8 mouse cellular contexts compared by ENCODE assay signal in genomic region chr8:119779013-119779737, GRCm38 (mm10). TPM values are rescaled to one million over a fixed set of nuclear protein-coding genes. Genes with fewer than 3 reads are reported as not detected.
DNase-seq lines count a peak whose midpoint lies in the region; ATAC-seq and TF ChIP-seq lines count a peak whose summit lies in the region.

No protein-coding gene starts in this region.

- H3K27ac ChIP-seq in forebrain, embryonic 10.5 days: peak overlapping the region; percentile 93; the same call in 1 of the 2 replicates
- H3K27ac ChIP-seq in heart, embryonic 15.5 days: peak overlapping the region; percentile 73
- no peak overlapping the region for H3K27ac ChIP-seq in liver, embryonic 14.5 days
- H3K27ac ChIP-seq in neural tube, embryonic 11.5 days (ENCODE audit: low read depth, low read length): no peak overlapping the region

- H3K27me3 ChIP-seq in E14TG2a.4 (ENCODE audit: insufficient read depth, low read length): peaks cover 8% of the 10 kb centered on the region
- H3K27me3 ChIP-seq in forebrain, embryonic 10.5 days (ENCODE audit: poor library complexity, severe bottlenecking): peaks cover 6% of the 10 kb centered on the region; the same call in 1 of the 2 replicates
- H3K27me3 ChIP-seq in heart, embryonic 15.5 days: no peaks in the 10 kb centered on the region
- no peaks in the 10 kb centered on the region for H3K27me3 ChIP-seq in liver, embryonic 14.5 days (ENCODE audit: control insufficient read depth, insufficient read depth, low read length)
- H3K27me3 ChIP-seq in neural tube, embryonic 11.5 days (ENCODE audit: control insufficient read depth, insufficient read depth, low read length): no peaks in the 10 kb centered on the region

- 24% methylated on average over 14 of the region's 14 CpGs for WGBS in forebrain, embryonic 10.5 days
- WGBS in heart, embryonic 15.5 days: 25% methylated on average over 14 of the region's 14 CpGs
- 20% methylated on average over 14 of the region's 14 CpGs for WGBS in liver, embryonic 14.5 days (ENCODE audit: insufficient replicate concordance)
- WGBS in neural tube, embryonic 11.5 days: 24% methylated on average over 14 of the region's 14 CpGs

- no peak overlapping the region for H3K9ac ChIP-seq in heart, embryonic 15.5 days
- H3K9ac ChIP-seq in liver, embryonic 14.5 days (replicated peaks): no peak overlapping the region
- H3K9ac ChIP-seq in neural tube, embryonic 11.5 days (ENCODE audit: low read length): no peak overlapping the region; the same call in 1 of the 2 replicates

- no peaks in the 10 kb centered on the region for H3K36me3 ChIP-seq in E14TG2a.4 (ENCODE audit: insufficient read depth, low read length)
- H3K36me3 ChIP-seq in forebrain, embryonic 10.5 days (replicated peaks): no peaks in the 10 kb centered on the region
- H3K36me3 ChIP-seq in heart, embryonic 15.5 days: no peaks in the 10 kb centered on the region
- no peaks in the 10 kb centered on the region for H3K36me3 ChIP-seq in liver, embryonic 14.5 days (replicated peaks; ENCODE audit: control insufficient read depth, insufficient read depth, low read depth)
- H3K36me3 ChIP-seq in neural tube, embryonic 11.5 days (ENCODE audit: control insufficient read depth, insufficient read depth, low read length): no peaks in the 10 kb centered on the region

- no peaks in the 10 kb centered on the region for H3K9me3 ChIP-seq in E14TG2a.4 (ENCODE audit: low read length)
- H3K9me3 ChIP-seq in forebrain, embryonic 10.5 days: no peaks in the 10 kb centered on the region
- no peaks in the 10 kb centered on the region for H3K9me3 ChIP-seq in heart, embryonic 15.5 days (replicated peaks)
- no peaks in the 10 kb centered on the region for H3K9me3 ChIP-seq in liver, embryonic 14.5 days (ENCODE audit: control insufficient read depth, low read length)
- H3K9me3 ChIP-seq in neural tube, embryonic 11.5 days (ENCODE audit: control insufficient read depth, low read length): no peaks in the 10 kb centered on the region

- peak overlapping the region; percentile 83 for H3K4me3 ChIP-seq in E14TG2a.4 (replicated peaks; ENCODE audit: low read length)
- H3K4me3 ChIP-seq in forebrain, embryonic 10.5 days: peak overlapping the region; percentile 69; the same call in 1 of the 2 replicates
- H3K4me3 ChIP-seq in heart, embryonic 15.5 days: 0 out of 2 replicates have a peak overlapping the region, but pooled peaks have one; percentile 68
- peak overlapping the region in 1 of 2 experiments; percentile 64; a peak in 1 of 4 replicates for H3K4me3 ChIP-seq in liver, embryonic 14.5 days (ENCODE audit: insufficient read depth in 1 of 2, low read depth in 2 of 2, low read length in 2 of 2)
- no peak overlapping the region for H3K4me3 ChIP-seq in neural tube, embryonic 11.5 days (ENCODE audit: low read depth, low read length)

- ATAC-seq in heart, embryonic 15.5 days (replicated peaks; ENCODE audit: insufficient number of reproducible peaks, insufficient read depth, low FRiP score, low read depth): no peak
- no peak for ATAC-seq in liver, embryonic 14.5 days (ENCODE audit: insufficient read depth)
- no peak; the same call in 1 of the 2 replicates for ATAC-seq in neural tube, embryonic 11.5 days (ENCODE audit: insufficient read depth, low FRiP score, low TSS enrichment)

- peak overlapping the region; percentile 84 for H3K4me2 ChIP-seq in heart, embryonic 15.5 days
- peak overlapping the region; percentile 81 for H3K4me2 ChIP-seq in liver, embryonic 14.5 days (ENCODE audit: low read depth)
- peak overlapping the region; percentile 79 for H3K4me2 ChIP-seq in neural tube, embryonic 11.5 days (ENCODE audit: low read depth)

- no peak for TF ChIP-seq EP300 in liver, embryonic 14.5 days (IDR thresholded peaks at IDR 0.05; ENCODE audit: low read depth)

- DNase-seq in c-Kit-positive CD71-negative TER-119-negative erythroid progenitor cells, embryonic 14.5 days (ENCODE audit: low read depth): peak; percentile 78
- peak; percentile 75 for DNase-seq in forebrain, embryonic 10.5 days (ENCODE audit: extremely low spot score, low spot score)
- DNase-seq in kidney, postnatal 14 days: peak; percentile 91
- DNase-seq in liver, embryonic 14.5 days (ENCODE audit: low read depth in 3 of 3, low spot score in 3 of 3): peak; percentile 70 to 74 (median 70)
- peak; percentile 84 for DNase-seq in neural tube, embryonic 11.5 days (ENCODE audit: low spot score)
- peak; percentile 80 for DNase-seq in telencephalon, adult 2 months (ENCODE audit: low read depth, low spot score)

- TF ChIP-seq CTCF in E14TG2a.4 (conservative IDR thresholded peaks at IDR 0.05; ENCODE audit: low read length): peak; percentile 79
- peak; percentile 98 for TF ChIP-seq CTCF in liver, embryonic 14.5 days (IDR thresholded peaks at IDR 0.05; ENCODE audit: low read depth)

- peaks cover 36% of the 10 kb centered on the region for H3K4me1 ChIP-seq in E14TG2a.4 (replicated peaks; ENCODE audit: low read depth, low read length)
- peaks cover 58% of the 10 kb centered on the region for H3K4me1 ChIP-seq in forebrain, embryonic 10.5 days
- peaks cover 21% of the 10 kb centered on the region for H3K4me1 ChIP-seq in heart, embryonic 15.5 days (replicated peaks)
- peaks cover 0 to 9% of the 10 kb centered on the region in 2 experiments; a peak in 3 of 4 replicates for H3K4me1 ChIP-seq in liver, embryonic 14.5 days (replicated peaks; ENCODE audit: control insufficient read depth in 2 of 2, insufficient read depth in 2 of 2, low read length in 1 of 2)
- peaks cover 9% of the 10 kb centered on the region; the same call in 1 of the 2 replicates for H3K4me1 ChIP-seq in neural tube, embryonic 11.5 days (ENCODE audit: control insufficient read depth, insufficient read depth, low read length)

RNA-seq across cellular contexts. Expression of gene Tldc1, which starts 1.0 kb away (rescaled TPM):
- 16.7 and 17.3 TPM in 2 replicates for polyA plus RNA-seq in forebrain, embryonic 10.5 days (2016; fragmentation: Nextera tagmentation; extraction: Ambion mirVana)
- polyA plus RNA-seq in heart, embryonic 15.5 days (2015; fragmentation: Nextera tagmentation; extraction: Ambion mirVana): 10.9 and 12.8 TPM in 2 replicates
- 2.7 and 2.8 TPM in 2 replicates for polyA plus RNA-seq in liver, embryonic 14.5 days (2012; rRNA removed)
- polyA plus RNA-seq in liver, embryonic 14.5 days (2014; fragmentation: Nextera tagmentation; extraction: Ambion mirVana): 1.3 and 2.0 TPM in 2 replicates
- polyA plus RNA-seq in neural tube, embryonic 11.5 days (2014; fragmentation: Nextera tagmentation; extraction: Ambion mirVana): 10.3 and 11.1 TPM in 2 replicates

Comparison
In these comparisons a context has a peak if more than half of its experiments do, and no peak if none do; other contexts are left out.
1. H3K27ac ChIP-seq: peak in forebrain, embryonic 10.5 days (single experiment) and heart, embryonic 15.5 days (single experiment); none in liver, embryonic 14.5 days (single experiment) and neural tube, embryonic 11.5 days (single experiment).
2. Peak in every context shown above with its lines, with median percentiles within 50 percentile points of each other: DNase-seq and H3K4me2 ChIP-seq.